Mouse (Mus musculus) neural tube, embryonic 10.5 days (tissue): ENCODE measurements around the gene Scn4b.

Experiments
- DNase-seq: peaks from one replicate; pipeline ENCODE4 v3.0.0-alpha.2; 2017; ENCODE audit warnings: low spot score; ENCODE audit errors: extremely low spot score

Scn4b gene

GRCm38 (mm10) chr9:45138191-45139032 lies at the start of gene Scn4b:
Gene Scn4b, plus strand, starts transcription at chr9:45138395.
- DNase-seq: peak; percentile 70

GRCm38 (mm10) chr9:45090811-45091210 lies 47.4 kb upstream of the Scn4b start:
- no peak for DNase-seq

GRCm38 (mm10) chr9:45092641-45093040 lies 45.6 kb upstream of the Scn4b start:
- DNase-seq: no peak

- no peak for DNase-seq
Measured at GRCm38 (mm10) chr9:45095149-45095937, 42.9 kb upstream of the Scn4b start.

GRCm38 (mm10) chr9:45097877-45098276 lies 40.3 kb upstream of the Scn4b start:
- no peak for DNase-seq

- no peak for DNase-seq
Measured at GRCm38 (mm10) chr9:45098426-45098825, 39.8 kb upstream of the Scn4b start.

- no peak for DNase-seq
Measured at GRCm38 (mm10) chr9:45102528-45102927, 35.7 kb upstream of the Scn4b start.

GRCm38 (mm10) chr9:45103211-45103979 lies 34.8 kb upstream of the Scn4b start:
- no peak for DNase-seq

- no peak for DNase-seq
Measured at GRCm38 (mm10) chr9:45105596-45106374, 32.4 kb upstream of the Scn4b start.

- DNase-seq: peak; percentile 62
Measured at GRCm38 (mm10) chr9:45115706-45116105, 22.5 kb upstream of the Scn4b start.

- no peak for DNase-seq
Measured at GRCm38 (mm10) chr9:45116819-45117218, 21.4 kb upstream of the Scn4b start.

- DNase-seq: peak; percentile 66
Measured at GRCm38 (mm10) chr9:45117741-45118431, 20.3 kb upstream of the Scn4b start, which contains the start of gene Scn2b. Gene Scn2b, plus strand, starts transcription at chr9:45117782.

- DNase-seq: no peak
Measured at GRCm38 (mm10) chr9:45118552-45118951, 19.6 kb upstream of the Scn4b start.

- no peak for DNase-seq
Measured at GRCm38 (mm10) chr9:45119316-45119953, 18.8 kb upstream of the Scn4b start.

- no peak for DNase-seq
Measured at GRCm38 (mm10) chr9:45119954-45120530, 18.2 kb upstream of the Scn4b start.

- DNase-seq: no peak
Measured at GRCm38 (mm10) chr9:45120567-45120966, 17.6 kb upstream of the Scn4b start.

- DNase-seq: no peak
Measured at GRCm38 (mm10) chr9:45121001-45121400, 17.2 kb upstream of the Scn4b start.

- DNase-seq: peak; percentile 78
Measured at GRCm38 (mm10) chr9:45121769-45122168, 16.4 kb upstream of the Scn4b start.

- DNase-seq: no peak
Measured at GRCm38 (mm10) chr9:45122209-45122761, 15.9 kb upstream of the Scn4b start.
